Mouse (Mus musculus) C2C12 (cell line): ENCODE measurements at regions not wholly inside any gene's neighbourhood (a gene's known extent, or its start where the extent isn't known, plus 50 kb on each side); places are given as distances from the start of the nearest gene placed in this dataset.

ENCODE experiments used
- CEBPB ChIP-seq: IDR thresholded peaks from one replicate; pipeline ENCODE4 v1.6.1; 2011; ENCODE audit warnings: low read depth, mild to moderate bottlenecking, control low read depth, moderate library complexity
- CTCF ChIP-seq: IDR thresholded peaks from one replicate; pipeline ENCODE4 v1.5.1; 2011; ENCODE audit not compliant: control insufficient read depth, insufficient read depth, insufficient read length
- FOSL1 ChIP-seq: IDR thresholded peaks from one replicate; pipeline ENCODE4 v1.8.0; 2011; ENCODE audit warnings: mild to moderate bottlenecking, low read length; ENCODE audit not compliant: poor library complexity, insufficient read depth, severe bottlenecking
- MAX ChIP-seq: IDR thresholded peaks from one replicate; pipeline ENCODE4 v1.6.1; 2011; ENCODE audit warnings: mild to moderate bottlenecking, control low read depth
- MYOD1 ChIP-seq: IDR thresholded peaks from one replicate; pipeline ENCODE4 v1.6.1; 2011; ENCODE audit warnings: low read depth; ENCODE audit not compliant: control insufficient read depth, insufficient read length
- USF1 ChIP-seq: IDR thresholded peaks from one replicate; pipeline ENCODE4 v1.6.1; 2011; ENCODE audit warnings: low read depth, mild to moderate bottlenecking, control low read depth, moderate library complexity

DNA sequence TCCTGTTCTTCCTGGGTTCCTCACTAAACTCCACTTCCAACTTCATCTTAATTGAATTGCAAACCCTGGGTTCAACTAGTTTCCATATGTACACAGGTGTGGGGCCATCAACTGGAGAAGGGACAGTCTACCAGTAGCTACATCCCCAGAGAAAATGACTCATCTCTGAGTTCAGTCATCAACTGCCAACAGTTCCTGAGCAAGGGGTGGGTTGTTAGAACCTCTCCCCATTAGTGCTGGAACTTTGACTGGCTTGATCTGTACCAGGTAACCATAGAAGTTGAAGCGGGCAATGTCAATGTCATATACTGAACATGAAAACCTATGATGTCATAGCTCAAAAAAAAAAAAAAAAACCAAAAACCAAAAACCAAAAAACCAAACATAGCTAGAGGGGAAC lies 69.8 kb downstream of the Gm21750 start:
- TF ChIP-seq CTCF (no peak), MYOD1 (no peak), USF1 (no peak), CEBPB (no peak), FOSL1 (no peak), MAX (no peak)
